Mouse (Mus musculus) adrenal gland, postnatal 10 days (tissue): ENCODE measurements around the gene Syt9. TPM values are rescaled to one million over a fixed set of nuclear protein-coding genes. Genes with fewer than 3 reads are reported as not detected.
A peak's percentile ranks its signal among the peaks of the same experiment; 100 is the strongest.
"Not testable (repeated sequence)": the region's sequence is repeated elsewhere in the genome, so short reads cannot be mapped to it uniquely, and the experiment has no call there.

ENCODE experiments used
- DNase-seq: peaks from one replicate; pipeline ENCODE4 v3.0.0; 2021; ENCODE audit warnings: mixed read lengths
- total RNA-seq, 2 experiments: library from RNA; stranded (reverse); gene quantifications; 2 replicates each; pipeline ENCODE4 v1.2.3; 2021

Gene Syt9
- total RNA-seq, 2 experiments from 2014 or later = 5.4 to 10.4 TPM

- DNase-seq = no peak
Observed at GRCm38 (mm10) chr7:107461167-107461566, 90.6 kb downstream of the Syt9 start.

- no peak for DNase-seq
Observed at GRCm38 (mm10) chr7:107461699-107462440, 91.3 kb downstream of the Syt9 start.

DNA sequence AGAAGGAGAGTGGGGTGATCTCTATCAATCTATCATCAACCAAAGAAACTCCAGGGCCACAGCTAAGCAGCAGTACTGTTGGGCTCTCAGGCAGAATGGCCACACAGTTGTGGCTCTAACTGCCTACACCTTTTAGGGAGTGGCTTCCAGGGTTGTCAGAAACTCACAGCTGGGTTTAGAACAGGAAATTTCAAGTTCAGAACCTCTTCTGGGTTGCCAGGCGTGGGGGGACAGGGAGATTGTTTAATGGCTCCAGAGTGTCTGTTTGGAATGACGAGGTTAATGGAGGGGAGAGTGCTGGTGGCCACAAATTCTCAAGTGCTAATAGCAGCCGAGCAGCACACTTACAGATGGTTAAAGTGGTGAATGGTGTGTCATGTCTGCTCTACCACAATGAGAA is 92.4 kb downstream of the Syt9 start:
- no peak for DNase-seq

DNA sequence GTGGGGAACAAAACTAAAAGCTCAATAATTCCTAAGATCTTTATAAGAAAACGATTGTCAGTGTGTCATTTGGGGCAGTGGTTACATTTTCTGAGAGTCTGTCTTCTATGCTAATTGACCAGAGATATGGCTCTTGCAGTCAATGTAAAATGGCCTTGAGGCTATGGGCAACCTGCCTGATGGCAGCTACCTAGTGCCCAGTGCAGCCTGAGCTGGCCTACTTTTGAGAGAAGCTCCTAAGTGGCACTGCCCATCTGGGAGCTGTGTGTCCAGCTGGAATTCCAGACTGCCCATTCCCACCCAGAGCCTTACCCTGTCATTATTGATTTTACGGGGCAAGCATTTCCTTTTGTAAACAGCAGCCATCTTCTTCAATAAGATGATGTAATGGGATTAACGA is 94.6 kb downstream of the Syt9 start:
- DNase-seq = no peak

DNA sequence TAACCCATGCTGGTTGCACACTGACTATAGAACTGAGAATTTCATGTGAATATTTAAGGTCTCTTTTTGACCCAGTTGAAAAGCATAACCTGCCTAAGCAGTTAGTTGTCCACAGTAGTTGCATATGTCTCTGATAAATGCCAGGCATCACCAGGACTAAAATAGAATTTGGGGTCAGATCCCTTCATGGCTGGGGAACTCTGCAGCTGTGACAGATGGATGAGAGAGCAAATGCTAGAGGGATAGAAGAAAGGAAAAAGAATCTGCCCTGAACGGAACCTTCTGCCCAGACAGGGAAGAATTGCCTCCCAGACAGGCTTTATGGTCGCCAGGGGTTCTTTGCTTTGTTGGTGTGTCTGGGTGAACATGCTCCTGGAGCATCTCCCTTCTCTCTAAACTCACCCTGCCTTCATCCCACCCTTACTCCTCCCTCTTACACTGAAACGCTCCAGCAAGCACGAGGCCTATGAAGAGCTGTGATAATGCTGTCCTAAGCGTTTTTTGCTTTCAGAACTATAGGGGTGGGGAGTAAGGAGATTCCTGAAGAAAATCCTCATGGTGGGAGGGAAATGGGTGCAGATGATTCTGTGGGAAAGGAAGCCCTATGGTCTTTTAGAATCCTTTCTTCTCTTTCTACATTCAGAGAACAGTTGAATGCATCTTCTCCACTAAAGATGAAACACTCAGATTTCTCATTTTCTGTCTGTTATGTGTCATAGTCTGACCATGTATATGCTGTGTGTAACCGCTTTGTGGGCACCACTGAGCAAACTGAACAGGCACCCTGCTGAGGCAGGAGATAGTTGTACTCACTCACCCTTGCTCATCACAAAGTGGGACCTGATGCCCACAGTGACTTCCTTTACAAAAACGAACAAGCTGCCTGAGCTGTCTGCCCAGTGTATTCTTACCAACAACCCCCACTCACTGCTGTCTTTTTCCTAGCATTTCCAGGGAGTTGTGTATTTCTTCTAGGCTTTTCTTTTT is 108.7 kb downstream of the Syt9 start:
- DNase-seq = no peak

GRCm38 (mm10) chr7:107485709-107486108 is 115.2 kb downstream of the Syt9 start:
- not testable (repeated sequence) for DNase-seq

GRCm38 (mm10) chr7:107495428-107495827 is 124.9 kb downstream of the Syt9 start:
- no peak for DNase-seq

DNA sequence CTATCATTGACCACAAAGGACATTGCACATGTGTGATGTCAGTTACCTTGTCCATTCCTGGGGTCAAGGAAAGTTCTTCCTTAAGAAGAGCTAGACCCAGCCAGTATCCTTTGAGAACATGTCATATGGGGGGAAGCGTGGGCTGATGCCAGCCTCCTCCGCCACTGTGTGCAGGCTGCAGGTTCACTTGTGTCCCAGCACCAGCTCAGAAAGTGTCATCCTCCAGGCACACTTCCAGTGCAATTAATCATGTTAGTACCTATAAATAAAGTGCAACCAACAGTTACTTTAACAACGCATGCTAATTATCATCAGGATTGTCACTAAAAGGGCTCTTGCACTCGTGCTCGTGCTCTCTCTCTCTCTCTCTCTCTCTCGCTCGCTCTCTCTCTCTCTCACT is 126.4 kb downstream of the Syt9 start:
- DNase-seq = no peak

DNA sequence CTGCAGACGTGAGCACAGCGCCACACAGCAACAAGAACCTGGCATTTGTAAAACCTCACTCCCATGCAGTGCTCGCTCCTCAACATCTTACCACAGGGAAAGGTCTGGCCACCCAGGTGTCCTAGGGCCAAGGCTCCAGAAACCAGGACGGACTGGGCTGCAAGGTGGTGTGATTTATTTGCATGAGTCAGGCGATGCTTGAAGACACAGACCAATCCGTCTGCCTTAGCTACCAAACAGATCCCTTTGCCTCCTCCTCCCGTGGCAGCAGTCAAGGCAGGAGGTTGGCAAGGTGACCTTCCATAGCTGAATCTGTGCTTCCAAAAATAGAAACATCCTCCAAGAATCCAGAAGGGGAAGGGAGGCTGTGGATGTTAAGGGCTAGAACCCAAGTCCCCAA is 130.1 kb downstream of the Syt9 start:
- no peak for DNase-seq

- no peak for DNase-seq
Observed at GRCm38 (mm10) chr7:107504761-107505712, 134.5 kb downstream of the Syt9 start.

DNA sequence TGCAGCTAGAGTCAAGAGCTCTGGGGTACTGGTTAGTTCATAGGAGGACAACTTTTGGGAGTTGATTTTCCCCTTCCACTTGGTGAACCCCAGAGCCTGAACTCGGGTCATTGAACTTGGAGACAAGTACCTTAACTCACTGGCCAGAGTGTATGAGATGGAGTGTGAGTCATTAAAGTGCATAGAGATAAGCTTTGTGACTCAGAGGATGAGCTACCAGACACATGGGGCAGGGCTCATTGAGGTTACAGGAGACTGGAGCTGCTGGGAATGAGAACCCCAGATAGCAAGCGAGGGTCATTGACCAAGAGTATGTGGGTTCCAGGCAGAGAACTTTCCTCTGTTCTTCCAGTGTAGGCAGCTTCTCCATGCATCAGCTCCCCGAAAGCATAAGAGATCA is 137.4 kb downstream of the Syt9 start:
- peak; percentile 6 for DNase-seq

GRCm38 (mm10) chr7:107509740-107510139 is 139.2 kb downstream of the Syt9 start:
- no peak for DNase-seq

DNA sequence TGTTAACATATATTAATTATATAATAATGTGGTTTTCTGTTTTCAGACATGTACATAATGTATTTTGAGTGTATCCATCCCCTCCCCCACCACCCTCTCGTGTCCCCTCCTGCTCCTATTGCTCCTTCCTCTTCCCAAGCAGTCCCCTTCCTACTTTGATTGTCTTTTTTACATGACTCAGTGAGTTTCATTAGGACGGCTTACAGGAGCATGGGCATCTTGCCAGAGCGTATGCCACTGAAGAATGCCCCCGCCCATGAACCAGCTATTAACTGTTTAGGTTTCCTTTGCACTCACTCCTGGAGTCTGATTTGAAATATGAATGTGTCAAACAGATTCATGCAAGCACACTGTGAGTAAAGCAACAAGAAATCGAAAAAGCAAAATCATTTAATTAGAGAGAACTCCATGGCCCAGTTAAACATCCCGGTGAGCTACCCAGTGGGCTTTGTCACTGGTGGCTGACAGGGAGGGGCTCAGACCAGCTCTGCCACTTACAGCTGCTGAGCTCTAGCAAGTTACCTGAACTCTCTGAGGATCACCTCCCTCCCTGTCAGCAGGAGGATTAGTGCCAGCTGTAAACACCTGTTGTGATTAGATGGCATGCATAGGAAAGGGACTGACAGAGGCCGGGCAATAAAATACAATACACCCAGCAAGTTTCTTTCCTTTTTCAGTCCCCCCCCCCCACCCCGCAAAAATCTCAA is 146.3 kb downstream of the Syt9 start:
- DNase-seq = peak; percentile 17

DNA sequence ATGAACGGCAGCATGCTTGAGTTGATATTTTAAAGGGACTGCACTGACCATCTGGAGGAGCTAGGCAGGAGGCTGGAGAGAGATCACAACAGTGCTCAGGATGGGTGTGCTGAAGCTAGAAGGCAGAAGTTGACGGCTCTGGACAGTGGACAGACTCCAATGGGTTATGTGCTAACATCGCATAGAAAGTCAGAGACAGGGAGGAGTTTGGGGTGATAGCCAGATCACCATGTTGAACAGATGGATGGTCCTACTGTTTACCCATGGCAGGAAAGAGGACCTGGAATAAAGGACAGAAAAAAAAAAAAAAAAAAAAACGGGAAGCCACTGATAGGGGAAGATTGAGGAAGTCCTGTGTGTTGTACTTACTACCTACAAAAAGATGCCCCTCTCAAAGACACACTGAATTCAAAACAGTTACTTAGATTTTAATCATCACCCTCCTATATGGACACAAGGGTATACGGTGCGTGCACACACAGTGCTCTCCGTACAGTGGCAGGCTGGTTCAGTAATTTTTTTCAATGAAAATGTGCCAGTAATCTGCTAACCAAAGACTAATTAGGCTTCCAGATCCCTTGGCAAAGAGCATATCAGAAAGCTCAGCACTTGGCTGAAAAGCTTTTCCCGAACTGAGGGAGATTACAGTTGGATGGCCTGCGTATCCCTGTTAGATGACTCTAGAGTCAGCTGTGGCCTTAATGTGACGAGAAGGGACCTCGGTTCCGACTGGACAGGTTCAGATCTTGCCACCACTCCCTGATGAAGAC is 148.9 kb downstream of the Syt9 start:
- no peak for DNase-seq

- DNase-seq = no peak
Observed at GRCm38 (mm10) chr7:107521411-107521810, 150.9 kb downstream of the Syt9 start.

DNA sequence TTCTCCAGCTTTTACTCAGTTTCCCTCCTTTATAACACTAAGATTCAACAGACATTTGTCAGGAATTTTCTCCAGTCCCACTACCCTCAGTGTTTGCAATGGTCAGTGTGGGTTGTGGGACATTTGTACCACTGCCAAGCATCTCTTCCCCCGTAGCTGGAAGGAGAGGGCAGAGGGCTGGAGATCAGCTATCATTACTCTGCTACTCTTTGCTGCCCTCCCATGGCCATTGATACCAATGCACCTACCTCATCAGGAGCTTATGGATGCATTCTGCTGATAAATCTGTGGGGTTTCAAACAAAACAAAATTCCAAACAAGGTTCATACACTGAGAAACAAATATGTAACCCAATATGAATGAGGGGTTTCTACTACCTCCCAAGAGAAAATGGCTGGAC is 155.8 kb downstream of the Syt9 start:
- DNase-seq = peak; percentile 60

- no peak for DNase-seq
Observed at GRCm38 (mm10) chr7:107528169-107528772, 157.7 kb downstream of the Syt9 start.

DNA sequence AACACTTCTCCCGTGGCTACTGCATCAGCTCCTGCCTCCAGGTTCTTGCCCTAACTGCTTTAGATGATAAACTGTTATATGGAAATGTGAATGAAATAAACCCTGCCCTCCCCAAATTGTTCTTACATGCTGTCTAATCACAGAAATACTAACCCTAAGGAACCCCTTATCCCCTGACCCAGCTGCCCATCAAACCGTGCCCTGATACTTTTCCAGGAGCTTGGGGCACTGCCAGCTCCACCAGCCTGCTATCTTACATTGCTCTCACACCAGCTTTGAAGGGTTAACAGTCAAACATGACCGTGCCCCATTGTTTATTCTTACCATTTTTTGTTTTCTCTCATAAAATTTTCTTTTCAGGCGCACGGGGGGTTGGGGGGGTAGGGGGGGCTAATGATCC is 158.8 kb downstream of the Syt9 start:
- no peak for DNase-seq

- no peak for DNase-seq
Observed at GRCm38 (mm10) chr7:107535311-107535710, 164.8 kb downstream of the Syt9 start.

GRCm38 (mm10) chr7:107536516-107536915 is 166.0 kb downstream of the Syt9 start:
- no peak for DNase-seq
